Mouse (Mus musculus) myocyte (in vitro differentiated cells): ENCODE results near the gene Nr1h4. TPM values are rescaled to one million over a fixed set of nuclear protein-coding genes. Genes with fewer than 3 reads are reported as not detected.

Source experiments
- H3K27me3 ChIP-seq: one replicate; pipeline ENCODE4 v1.6.1; 2011; ENCODE audit not compliant: control insufficient read depth, insufficient read depth, insufficient read length
- H3K36me3 ChIP-seq: one replicate; pipeline ENCODE4 v1.6.1; 2011; ENCODE audit not compliant: control insufficient read depth, insufficient read depth
- H3K4me2 ChIP-seq: one replicate; pipeline ENCODE4 v1.6.1; 2011; ENCODE audit warnings: low read depth, control low read depth
- H3K4me3 ChIP-seq: one replicate; pipeline ENCODE4 v1.5.1; 2011; ENCODE audit warnings: mild to moderate bottlenecking, control low read depth, moderate library complexity
- H3K79me2 ChIP-seq: one replicate; pipeline ENCODE4 v1.6.1; 2011; ENCODE audit not compliant: control insufficient read depth, insufficient read depth
- H3ac ChIP-seq: one replicate; pipeline ENCODE4 v1.6.1; 2011; ENCODE audit not compliant: control insufficient read depth, insufficient read length
- CEBPB ChIP-seq: IDR thresholded peaks from 2 replicates; pipeline ENCODE4 v1.6.1; 2011; ENCODE audit warnings: mild to moderate bottlenecking, moderate library complexity; ENCODE audit not compliant: poor library complexity, insufficient read depth, severe bottlenecking
- E2F4 ChIP-seq: IDR thresholded peaks from one replicate; pipeline ENCODE4 v1.6.1; 2011; ENCODE audit warnings: mild to moderate bottlenecking, control low read depth, moderate library complexity; ENCODE audit not compliant: insufficient read depth
- MAX ChIP-seq: IDR thresholded peaks from one replicate; pipeline ENCODE4 v1.6.1; 2011; ENCODE audit warnings: low read depth, mild to moderate bottlenecking, control low read depth
- MYOD1 ChIP-seq, 3 experiments: IDR thresholded peaks; one replicate each; pipeline ENCODE4 v1.6.1; 2011; ENCODE audit warnings: control low read depth in 2 of 3, low read depth in 2 of 3, mild to moderate bottlenecking in 2 of 3, moderate library complexity in 1 of 3; ENCODE audit not compliant: insufficient read length in 2 of 3, control insufficient read depth in 1 of 3
- MYOG ChIP-seq, 3 experiments: IDR thresholded peaks; one replicate each; pipeline ENCODE4 v1.6.1; 2011; ENCODE audit warnings: control low read depth in 2 of 3, low read depth in 2 of 3, mild to moderate bottlenecking in 2 of 3; ENCODE audit not compliant: insufficient read length in 2 of 3, control insufficient read depth in 1 of 3, insufficient read depth in 1 of 3
- POLR2A ChIP-seq: IDR thresholded peaks from one replicate; pipeline ENCODE4 v1.6.1; 2011; ENCODE audit warnings: low read depth, mild to moderate bottlenecking, control low read depth, moderate library complexity; ENCODE audit not compliant: insufficient read length
- POLR2AphosphoS2 ChIP-seq: IDR thresholded peaks from one replicate; pipeline ENCODE4 v1.6.1; 2011; ENCODE audit warnings: low read depth, control low read depth; ENCODE audit not compliant: insufficient read length
- REST ChIP-seq: IDR thresholded peaks from one replicate; pipeline ENCODE4 v1.6.1; 2011; ENCODE audit warnings: mild to moderate bottlenecking, control low read depth, moderate library complexity; ENCODE audit not compliant: insufficient read depth, insufficient read length
- SRF ChIP-seq: IDR thresholded peaks from one replicate; pipeline ENCODE4 v1.6.1; 2011; ENCODE audit warnings: low read depth; ENCODE audit not compliant: control insufficient read depth, insufficient read length
- TCF12 ChIP-seq: IDR thresholded peaks from one replicate; pipeline ENCODE4 v1.6.1; 2011; ENCODE audit warnings: mild to moderate bottlenecking, control low read depth; ENCODE audit not compliant: poor library complexity, insufficient read depth, severe bottlenecking
- TCF3 ChIP-seq: IDR thresholded peaks from one replicate; pipeline ENCODE4 v1.6.1; 2011; ENCODE audit warnings: low read depth, control low read depth; ENCODE audit not compliant: insufficient read length
- USF1 ChIP-seq: IDR thresholded peaks from one replicate; pipeline ENCODE4 v1.6.1; 2011; ENCODE audit warnings: low read depth, mild to moderate bottlenecking, control low read depth, moderate library complexity
- polyA plus RNA-seq: library from polyadenylated mRNA; unstranded; fragments of >200 nt; fragmentation: generic; extraction: Trizol; gene quantifications from one replicate; pipeline ENCODE4 v1.2.1, GENCODE M21; 2012; ENCODE audit warnings: missing spikeins

Nr1h4 gene
- polyA plus RNA-seq, 1 experiment = not detected

DNA sequence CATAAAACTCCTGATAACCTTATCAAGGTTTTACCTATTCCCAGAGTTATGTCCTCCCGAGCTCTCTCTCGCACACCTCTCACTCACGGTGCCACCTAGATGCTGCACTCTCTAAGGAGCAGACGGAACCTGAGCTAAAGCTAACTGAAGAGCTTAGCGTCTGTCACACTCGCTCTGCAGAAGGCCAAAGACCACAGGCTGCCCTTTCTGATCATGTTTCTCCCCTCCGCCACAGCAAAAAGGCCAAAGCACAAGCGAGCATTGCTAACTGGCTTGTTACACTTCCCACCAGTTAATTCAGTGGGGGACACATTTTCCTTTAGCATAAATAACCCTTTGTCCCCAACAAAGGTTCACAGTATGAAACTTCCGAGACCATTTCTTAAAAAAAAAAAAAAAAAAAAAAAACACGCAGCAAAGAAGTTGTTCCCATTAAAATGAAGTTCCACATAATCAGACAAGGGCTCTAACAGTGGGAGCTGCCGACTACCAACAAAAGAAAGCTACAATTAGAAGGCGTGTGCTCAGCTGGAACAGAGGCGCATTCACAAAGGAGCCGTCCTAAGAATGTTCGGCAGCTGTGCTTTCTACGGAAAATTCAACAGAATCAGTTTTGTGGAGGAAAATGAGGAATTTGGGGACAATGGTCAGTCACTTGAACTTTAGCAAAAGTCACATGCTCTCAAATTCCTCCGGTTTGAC, 98.7 kb downstream of the Nr1h4 start:
- TF ChIP-seq E2F4 (no peak), REST (no peak), TCF3 (no peak), MYOG (IDR thresholded peaks at IDR 0.05; ENCODE audit: control insufficient read depth in 1 of 3, insufficient read depth in 1 of 3, insufficient read length in 2 of 3, low read depth in 2 of 3) (no peak), CEBPB (no peak), TCF12 (no peak), POLR2A (no peak), POLR2AphosphoS2 (no peak), MYOD1 (IDR thresholded peaks at IDR 0.05; ENCODE audit: control insufficient read depth in 1 of 3, insufficient read length in 2 of 3, low read depth in 2 of 3) (no peak), MAX (no peak), USF1 (no peak), SRF (no peak)
- Histone ChIP-seq H3K4me2 (no peak overlapping the region), H3K36me3 (peaks cover 8% of the 10 kb centered on the region), H3K27me3 (no peaks in the 10 kb centered on the region), H3K79me2 (peaks cover 7% of the 10 kb centered on the region), H3K4me3 (no peak overlapping the region), H3ac (no peak overlapping the region)

DNA sequence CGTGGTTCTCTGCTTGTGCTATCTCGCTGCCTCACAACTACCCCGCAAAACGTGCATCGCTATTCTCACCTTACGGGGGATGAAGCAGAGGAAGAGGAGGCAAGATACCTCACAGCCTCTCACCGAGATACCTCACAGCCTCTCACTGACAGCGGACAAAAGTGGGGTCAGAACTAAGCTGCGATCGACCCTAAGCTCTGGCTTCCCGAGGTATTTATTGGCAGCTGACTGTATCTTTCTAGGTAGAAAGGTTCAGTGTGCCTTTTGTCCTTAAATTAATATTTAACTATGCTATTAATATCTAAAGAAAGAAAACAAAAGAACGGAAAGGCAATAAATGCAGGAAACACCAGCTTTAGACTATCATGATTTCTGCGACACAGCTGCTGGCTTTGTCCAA, 100.6 kb downstream of the Nr1h4 start:
- Histone ChIP-seq H3ac (no peak overlapping the region), H3K27me3 (no peaks in the 10 kb centered on the region), H3K79me2 (peaks cover 4% of the 10 kb centered on the region), H3K4me2 (no peak overlapping the region), H3K36me3 (peaks cover 16% of the 10 kb centered on the region), H3K4me3 (no peak overlapping the region)
- TF ChIP-seq SRF (no peak), CEBPB (no peak), TCF3 (no peak), MYOG (IDR thresholded peaks at IDR 0.05; ENCODE audit: control insufficient read depth in 1 of 3, insufficient read depth in 1 of 3, insufficient read length in 2 of 3, low read depth in 2 of 3) (no peak), E2F4 (no peak), REST (no peak), USF1 (no peak), MYOD1 (IDR thresholded peaks at IDR 0.05; ENCODE audit: control insufficient read depth in 1 of 3, insufficient read length in 2 of 3, low read depth in 2 of 3) (no peak), POLR2A (no peak), MAX (no peak), POLR2AphosphoS2 (no peak), TCF12 (no peak)

DNA sequence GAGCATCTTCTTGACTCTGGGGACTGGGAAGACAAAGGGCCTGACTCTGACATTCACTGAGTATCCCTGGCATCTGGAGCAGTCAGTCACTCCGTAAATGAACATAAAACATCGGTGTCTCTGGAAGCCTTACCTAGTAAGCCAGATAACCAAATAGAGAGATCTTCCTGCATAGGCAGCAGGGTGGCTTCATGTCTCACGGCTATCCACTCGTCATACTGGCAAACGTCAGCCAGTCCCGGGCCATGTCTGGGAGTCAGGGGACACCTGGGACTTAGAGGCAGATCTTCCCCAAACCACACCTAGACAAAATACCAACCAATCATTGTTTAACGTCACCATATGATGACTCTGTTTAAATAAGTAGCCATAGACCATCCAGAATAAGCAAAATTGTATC, 102.6 kb downstream of the Nr1h4 start:
- Histone ChIP-seq H3K79me2 (no peaks in the 10 kb centered on the region), H3K27me3 (no peaks in the 10 kb centered on the region), H3K4me3 (no peak overlapping the region), H3K36me3 (peaks cover 19% of the 10 kb centered on the region), H3K4me2 (no peak overlapping the region), H3ac (no peak overlapping the region)
- TF ChIP-seq MYOD1 (IDR thresholded peaks at IDR 0.05; ENCODE audit: control insufficient read depth in 1 of 3, insufficient read length in 2 of 3, low read depth in 2 of 3) = no peak
- TF ChIP-seq REST = no peak
- no peak for TF ChIP-seq POLR2A
- TF ChIP-seq POLR2AphosphoS2 = no peak
- TF ChIP-seq MYOG (IDR thresholded peaks at IDR 0.05; ENCODE audit: control insufficient read depth in 1 of 3, insufficient read depth in 1 of 3, insufficient read length in 2 of 3, low read depth in 2 of 3) = no peak
- TF ChIP-seq USF1 = no peak
- no peak for TF ChIP-seq TCF3
- no peak for TF ChIP-seq SRF
- TF ChIP-seq TCF12 = no peak
- no peak for TF ChIP-seq E2F4
- no peak for TF ChIP-seq MAX
- no peak for TF ChIP-seq CEBPB

DNA sequence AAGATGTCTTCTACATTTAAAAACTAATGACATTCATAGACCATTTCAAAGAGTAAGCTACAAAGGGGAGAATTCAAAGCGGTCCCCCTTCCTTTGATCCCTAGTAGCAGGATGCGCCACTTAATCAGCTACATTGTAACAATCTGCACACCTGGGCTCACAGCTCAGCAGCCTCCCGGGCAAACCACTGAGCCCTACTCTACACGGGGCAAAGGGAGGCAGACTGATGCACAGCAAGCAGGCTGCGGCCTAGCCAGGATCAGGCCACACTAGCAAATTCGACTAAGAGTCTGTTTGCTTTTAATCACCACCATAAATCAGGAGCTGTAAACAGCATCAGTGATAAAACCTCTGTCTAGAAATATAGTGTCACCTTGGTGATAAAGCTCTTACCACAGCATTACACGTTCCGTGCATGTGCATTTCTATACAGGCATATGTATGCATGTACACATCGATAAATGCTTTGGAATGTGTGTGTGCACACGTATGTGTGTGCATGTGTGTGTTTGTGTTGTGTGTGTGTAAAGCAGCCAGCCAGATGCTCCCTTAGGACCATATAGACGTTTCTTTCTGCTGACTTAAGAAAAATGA, 108.5 kb downstream of the Nr1h4 start:
- Histone ChIP-seq H3K4me3 (no peak overlapping the region), H3ac (no peak overlapping the region), H3K79me2 (no peaks in the 10 kb centered on the region), H3K4me2 (no peak overlapping the region), H3K36me3 (peaks cover 29% of the 10 kb centered on the region), H3K27me3 (no peaks in the 10 kb centered on the region)
- TF ChIP-seq E2F4 (no peak), SRF (no peak), TCF12 (no peak), REST (no peak)

DNA sequence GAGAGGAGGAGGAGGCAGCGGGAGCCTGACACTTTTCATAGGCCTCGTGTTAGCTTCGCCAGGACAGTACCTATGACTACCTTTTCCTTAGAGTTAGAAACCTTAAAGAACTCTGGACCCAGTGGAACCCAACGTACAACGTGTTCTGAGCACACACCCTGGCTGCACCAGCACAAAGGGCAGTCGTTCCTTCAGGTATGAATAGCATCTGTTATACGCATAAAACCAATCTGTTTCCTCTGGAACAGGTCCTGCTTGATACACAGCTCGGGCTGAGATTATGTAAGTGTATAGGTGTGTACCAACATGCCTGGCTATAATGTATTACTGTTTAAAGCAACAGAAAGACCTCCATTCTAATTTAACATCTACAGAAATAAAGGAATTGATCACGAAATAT, 109.2 kb downstream of the Nr1h4 start:
- Histone ChIP-seq H3K4me2 (no peak overlapping the region), H3ac (no peak overlapping the region), H3K27me3 (no peaks in the 10 kb centered on the region), H3K79me2 (no peaks in the 10 kb centered on the region), H3K4me3 (no peak overlapping the region), H3K36me3 (peaks cover 22% of the 10 kb centered on the region)
- no peak for TF ChIP-seq SRF
- no peak for TF ChIP-seq POLR2AphosphoS2
- TF ChIP-seq TCF12 = no peak
- TF ChIP-seq REST = no peak
- no peak for TF ChIP-seq POLR2A
- no peak for TF ChIP-seq TCF3
- TF ChIP-seq CEBPB = no peak
- no peak for TF ChIP-seq MYOD1 (IDR thresholded peaks at IDR 0.05; ENCODE audit: control insufficient read depth in 1 of 3, insufficient read length in 2 of 3, low read depth in 2 of 3)
